Mouse (Mus musculus): ENCODE measurements at regions not wholly inside any gene's neighbourhood (a gene's known extent, or its start where the extent isn't known, plus 50 kb on each side); places are given as distances from the start of the nearest gene placed in this dataset.

- TF ChIP-seq CTCF (IDR thresholded peaks at IDR 0.05; ENCODE audit: low read depth, low read length): no peak
- no peak for TF ChIP-seq TAL1 (conservative IDR thresholded peaks at IDR 0.05; ENCODE audit: low read depth, low read length)
Measured at GRCm38 (mm10) chr4:137104447-137105044, 55.9 kb upstream of the Zbtb40 start.

Measured in G1E (cell line).